Mouse (Mus musculus): Measurements from ENCODE around the gene Klhl21.

DNA sequence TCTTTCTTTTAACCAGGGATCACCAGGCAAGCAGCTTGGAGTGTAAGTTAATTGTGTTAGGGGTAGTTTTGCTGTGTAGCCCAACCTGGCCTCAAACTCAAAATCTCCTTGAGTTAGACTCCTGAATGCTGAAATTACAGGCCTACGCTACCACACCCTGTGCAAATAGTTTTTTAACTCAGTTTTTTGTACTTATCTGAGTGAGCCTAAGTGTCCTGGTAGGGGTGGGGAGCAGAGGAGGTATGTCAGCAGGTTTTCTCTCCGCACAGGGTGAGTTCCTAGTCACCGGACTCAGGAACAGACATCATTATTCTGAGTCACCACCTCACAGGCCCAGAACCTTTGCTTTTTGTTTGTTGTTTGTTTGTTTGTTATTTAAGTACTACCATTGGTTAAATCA is 6.5 kb upstream of the Klhl21 start:
- TF ChIP-seq CTCF (IDR thresholded peaks at IDR 0.05; ENCODE audit: control insufficient read depth, insufficient read depth, insufficient replicate concordance, low read depth, low read length) (no peak), POLR2A (IDR thresholded peaks at IDR 0.05; ENCODE audit: control insufficient read depth, low read depth, low read length) (no peak)

Measured in testis, adult 2 months (tissue).